Mouse (Mus musculus) embryonic fibroblast, embryonic 13.5 days (primary cell): ENCODE measurements around the gene Gm20825. TPM values are rescaled to one million over a fixed set of nuclear protein-coding genes. Genes with fewer than 3 reads are reported as not detected.
"Not testable (repeated sequence)": the region's sequence is repeated elsewhere in the genome, so short reads cannot be mapped to it uniquely, and the experiment has no call there.

Experiments used
- H3K27ac ChIP-seq: 2 replicates; pipeline ENCODE4 v1.5.1; 2012; ENCODE audit warnings: low read length, control low read depth, inconsistent platforms; ENCODE audit not compliant: insufficient read depth
- H3K4me1 ChIP-seq: 2 replicates; pipeline ENCODE4 v1.6.1; 2011; ENCODE audit warnings: low read length; ENCODE audit not compliant: control insufficient read depth, insufficient read depth
- H3K4me3 ChIP-seq: 2 replicates; pipeline ENCODE4 v1.5.1; 2011; ENCODE audit warnings: mild to moderate bottlenecking, control low read depth, low read length; ENCODE audit not compliant: insufficient read depth
- polyA plus RNA-seq: library from polyadenylated mRNA; stranded (reverse); fragments of >200 nt; gene quantifications from 2 replicates; pipeline ENCODE4 v1.2.4, GENCODE M21; 2011; ENCODE audit warnings: low read depth; ENCODE audit not compliant: missing spikeins, insufficient read length

Gm20825 gene
- polyA plus RNA-seq = not detected in 2 replicates

- H3K4me3 ChIP-seq, H3K27ac ChIP-seq, H3K4me1 ChIP-seq: not testable (repeated sequence)
Measured at GRCm38 (mm10) chrY:8071407-8071806, at the start of gene Gm20825. TSS of gene Gm20825 (minus strand) at chrY:8071507.

Other genes with a start within 250 kb of the Gm20825 start
- gene Gm29049, start 74.3 kb downstream of the Gm20825 start, polyA plus RNA-seq = not detected in 2 replicates
- not detected in 2 replicates for gene Gm20824, start 186.4 kb upstream of the Gm20825 start, polyA plus RNA-seq